Mouse (Mus musculus): ENCODE measurements around the gene Bcan. TPM values are rescaled to one million over a fixed set of nuclear protein-coding genes. Genes with fewer than 3 reads are reported as not detected.

Bcan gene
- polyA plus RNA-seq, 1 experiment = 0.61 TPM

- Histone ChIP-seq H3K4me3 (ENCODE audit: insufficient read depth, low read length) (no peak overlapping the region), H3K4me1 (ENCODE audit: control insufficient read depth, insufficient read depth, low read length) (peaks cover 11% of the 10 kb centered on the region; the same call in 1 of the 2 replicates), H3K27ac (ENCODE audit: insufficient read depth, low read length) (peak overlapping the region; percentile 21; the same call in 1 of the 2 replicates)
- TF ChIP-seq CTCF (IDR thresholded peaks at IDR 0.05; ENCODE audit: borderline replicate concordance, insufficient read depth, low read length) (no peak), POLR2A (IDR thresholded peaks at IDR 0.05; ENCODE audit: low read depth, low read length) (no peak)
Measured at GRCm38 (mm10) chr3:87958967-87959366, 41.1 kb downstream of the Bcan start.

GRCm38 (mm10) chr3:87958476-87958875, 41.6 kb downstream of the Bcan start:
- Histone ChIP-seq H3K27ac (ENCODE audit: insufficient read depth, low read length) (no peak overlapping the region), H3K4me3 (ENCODE audit: insufficient read depth, low read length) (no peak overlapping the region), H3K4me1 (ENCODE audit: control insufficient read depth, insufficient read depth, low read length) (peaks cover 11% of the 10 kb centered on the region; the same call in 1 of the 2 replicates)
- TF ChIP-seq POLR2A (IDR thresholded peaks at IDR 0.05; ENCODE audit: low read depth, low read length) (no peak), CTCF (IDR thresholded peaks at IDR 0.05; ENCODE audit: borderline replicate concordance, insufficient read depth, low read length) (no peak)

- no peak for TF ChIP-seq CTCF (IDR thresholded peaks at IDR 0.05; ENCODE audit: borderline replicate concordance, insufficient read depth, low read length)
- TF ChIP-seq POLR2A (IDR thresholded peaks at IDR 0.05; ENCODE audit: low read depth, low read length) = no peak
- Histone ChIP-seq H3K27ac (ENCODE audit: insufficient read depth, low read length) (no peak overlapping the region), H3K4me3 (ENCODE audit: insufficient read depth, low read length) (no peak overlapping the region), H3K4me1 (ENCODE audit: control insufficient read depth, insufficient read depth, low read length) (peaks cover 11% of the 10 kb centered on the region; the same call in 1 of the 2 replicates)
Measured at GRCm38 (mm10) chr3:87958056-87958455, 42.0 kb downstream of the Bcan start.

- peaks cover 5% of the 10 kb centered on the region; the same call in 1 of the 2 replicates for H3K4me1 ChIP-seq (ENCODE audit: control insufficient read depth, insufficient read depth, low read length)
- H3K4me3 ChIP-seq (ENCODE audit: insufficient read depth, low read length) = no peak overlapping the region
- no peak overlapping the region for H3K27ac ChIP-seq (ENCODE audit: insufficient read depth, low read length)
- no peak for TF ChIP-seq POLR2A (IDR thresholded peaks at IDR 0.05; ENCODE audit: low read depth, low read length)
- TF ChIP-seq CTCF (IDR thresholded peaks at IDR 0.05; ENCODE audit: borderline replicate concordance, insufficient read depth, low read length) = no peak
Measured at GRCm38 (mm10) chr3:87952440-87952839, 47.6 kb downstream of the Bcan start.

- H3K4me3 ChIP-seq (ENCODE audit: insufficient read depth, low read length) = no peak overlapping the region
- no peak for TF ChIP-seq POLR2A (IDR thresholded peaks at IDR 0.05; ENCODE audit: low read depth, low read length)
- TF ChIP-seq CTCF (IDR thresholded peaks at IDR 0.05; ENCODE audit: borderline replicate concordance, insufficient read depth, low read length) = no peak
- no peak overlapping the region for H3K27ac ChIP-seq (ENCODE audit: insufficient read depth, low read length)
- H3K4me1 ChIP-seq (ENCODE audit: control insufficient read depth, insufficient read depth, low read length) = peaks cover 9% of the 10 kb centered on the region
Measured at GRCm38 (mm10) chr3:87951946-87952345, 48.1 kb downstream of the Bcan start.

- peak overlapping the region; percentile 8 for H3K4me3 ChIP-seq (ENCODE audit: insufficient read depth, low read length)
- H3K4me1 ChIP-seq (ENCODE audit: control insufficient read depth, insufficient read depth, low read length) = peaks cover 26% of the 10 kb centered on the region
Measured at GRCm38 (mm10) chr3:87949955-87950515, 50.0 kb downstream of the Bcan start.

GRCm38 (mm10) chr3:87949266-87949954, 50.6 kb downstream of the Bcan start:
- peak overlapping the region; percentile 28 for H3K4me3 ChIP-seq (ENCODE audit: insufficient read depth, low read length)
- TF ChIP-seq POLR2A (IDR thresholded peaks at IDR 0.05; ENCODE audit: low read depth, low read length) (peak; percentile 21; the same call in 1 of the 2 replicates), CTCF (IDR thresholded peaks at IDR 0.05; ENCODE audit: borderline replicate concordance, insufficient read depth, low read length) (no peak)
- peaks cover 32% of the 10 kb centered on the region for H3K4me1 ChIP-seq (ENCODE audit: control insufficient read depth, insufficient read depth, low read length)
- H3K27ac ChIP-seq (ENCODE audit: insufficient read depth, low read length) = peak overlapping the region; percentile 73

More at GRCm38 (mm10) chr3:87949955-87950515, 50.0 kb downstream of the Bcan start:
- no peak for TF ChIP-seq CTCF (IDR thresholded peaks at IDR 0.05; ENCODE audit: borderline replicate concordance, insufficient read depth, low read length)
- H3K27ac ChIP-seq (ENCODE audit: insufficient read depth, low read length) = peak overlapping the region; percentile 22; the same call in 1 of the 2 replicates

GRCm38 (mm10) chr3:87948378-87949265, 51.4 kb downstream of the Bcan start, which contains the start of gene Crabp2:
Gene Crabp2, plus strand, starts transcription at chr3:87948666.
- TF ChIP-seq POLR2A (IDR thresholded peaks at IDR 0.05; ENCODE audit: low read depth, low read length) (peak; percentile 82), CTCF (IDR thresholded peaks at IDR 0.05; ENCODE audit: borderline replicate concordance, insufficient read depth, low read length) (no peak)
- Histone ChIP-seq H3K4me3 (ENCODE audit: insufficient read depth, low read length) (peak within 1 kb of the TSS; percentile 28), H3K4me1 (ENCODE audit: control insufficient read depth, insufficient read depth, low read length) (peaks cover 37% of the 10 kb centered on the region), H3K27ac (ENCODE audit: insufficient read depth, low read length) (peak within 1 kb of the TSS; percentile 73)

GRCm38 (mm10) chr3:87947811-87948199, 52.2 kb downstream of the Bcan start:
- Histone ChIP-seq H3K4me3 (ENCODE audit: insufficient read depth, low read length) (no peak overlapping the region), H3K27ac (ENCODE audit: insufficient read depth, low read length) (0 out of 2 replicates have a peak overlapping the region, but pooled peaks have one; percentile 9), H3K4me1 (ENCODE audit: control insufficient read depth, insufficient read depth, low read length) (peaks cover 37% of the 10 kb centered on the region)
- TF ChIP-seq POLR2A (IDR thresholded peaks at IDR 0.05; ENCODE audit: low read depth, low read length) (no peak), CTCF (IDR thresholded peaks at IDR 0.05; ENCODE audit: borderline replicate concordance, insufficient read depth, low read length) (no peak)

Data from embryonic fibroblast, embryonic 13.5 days (primary cell).